Mouse (Mus musculus) cerebellum, postnatal 36 days (tissue): ENCODE results near the gene Tnfrsf26.
A peak's percentile ranks its signal among the peaks of the same experiment; 100 is the strongest.

Experiments used
- DNase-seq, 2 experiments: peaks; one replicate each; pipeline ENCODE4 v3.0.0; 2021 to 2022; ENCODE audit warnings: mixed read lengths in 2 of 2

The Tnfrsf26 gene

GRCm38 (mm10) chr7:143599428-143600230 is 28.9 kb downstream of the Tnfrsf26 start, which contains the start of gene Cars:
Gene Cars, minus strand, starts transcription at chr7:143600090.
- peak; percentile 91 to 92 for DNase-seq

DNA sequence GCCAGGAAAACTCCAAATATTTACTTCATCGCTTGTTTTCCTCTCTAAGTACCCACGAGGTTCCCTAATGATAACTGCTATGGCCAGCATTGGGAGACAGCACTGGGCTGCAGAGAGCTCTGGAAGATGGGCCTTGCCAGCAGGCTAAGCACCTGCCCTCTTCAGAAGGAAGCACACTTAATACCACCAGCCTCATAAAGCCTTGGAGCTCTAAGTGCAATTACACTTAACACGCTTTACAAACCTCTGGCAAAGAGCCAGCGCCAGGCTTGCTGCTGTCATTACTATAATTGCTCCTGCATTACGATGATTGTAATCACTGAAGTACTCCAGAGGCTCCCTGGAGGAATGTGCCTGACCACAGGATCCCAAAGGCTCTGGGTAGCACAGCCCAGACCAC is 33.7 kb downstream of the Tnfrsf26 start:
- DNase-seq = no peak

DNA sequence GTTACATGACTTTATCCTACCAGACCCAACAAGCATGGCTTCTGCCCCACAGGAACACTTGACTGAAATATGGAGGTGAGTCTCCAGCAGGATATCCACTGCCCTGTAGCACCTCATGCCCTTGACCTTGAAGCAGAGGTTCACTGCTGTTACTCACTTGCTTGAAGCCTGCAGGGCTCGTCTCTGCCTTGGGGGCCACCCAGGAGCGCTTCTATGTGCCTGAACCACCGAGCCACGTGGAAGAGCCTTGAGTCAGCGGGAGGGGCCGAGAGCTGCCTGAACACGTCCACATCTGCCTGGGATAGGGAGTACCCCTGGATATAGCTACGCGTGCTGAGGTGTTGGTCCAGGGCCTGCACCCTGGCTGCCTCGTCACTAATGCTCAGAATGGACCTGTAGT is 36.3 kb downstream of the Tnfrsf26 start:
- no peak for DNase-seq

- peak; percentile 50 to 62 for DNase-seq
Measured at GRCm38 (mm10) chr7:143588006-143588405, 40.5 kb downstream of the Tnfrsf26 start.

GRCm38 (mm10) chr7:143587586-143587985 is 40.9 kb downstream of the Tnfrsf26 start:
- DNase-seq = no peak

- DNase-seq = peak; percentile 43 to 62
Measured at GRCm38 (mm10) chr7:143583956-143584355, 44.6 kb downstream of the Tnfrsf26 start.

GRCm38 (mm10) chr7:143583025-143583424 is 45.5 kb downstream of the Tnfrsf26 start:
- DNase-seq = no peak

DNA sequence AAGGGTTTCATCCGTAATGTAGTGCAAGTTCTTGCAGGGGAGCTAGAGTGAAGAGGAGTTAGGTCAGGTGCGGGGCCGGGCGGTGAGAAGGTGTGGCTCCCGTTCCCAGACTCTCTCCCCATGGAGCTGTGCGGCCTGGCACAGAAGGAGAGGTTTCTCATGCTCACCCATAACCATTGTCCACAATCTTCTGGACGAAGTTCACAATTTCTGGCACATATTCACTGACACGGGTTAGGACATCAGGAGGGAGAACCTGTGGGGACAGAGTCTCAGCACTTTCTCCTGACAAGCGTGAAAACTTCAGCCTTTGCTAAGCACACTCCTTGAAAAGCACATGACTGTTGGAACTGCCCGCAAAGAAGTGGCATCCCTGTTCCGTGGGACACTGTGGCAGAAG is 52.8 kb downstream of the Tnfrsf26 start:
- DNase-seq = no peak

GRCm38 (mm10) chr7:143565648-143566039 is 62.9 kb downstream of the Tnfrsf26 start:
- DNase-seq = no peak

DNA sequence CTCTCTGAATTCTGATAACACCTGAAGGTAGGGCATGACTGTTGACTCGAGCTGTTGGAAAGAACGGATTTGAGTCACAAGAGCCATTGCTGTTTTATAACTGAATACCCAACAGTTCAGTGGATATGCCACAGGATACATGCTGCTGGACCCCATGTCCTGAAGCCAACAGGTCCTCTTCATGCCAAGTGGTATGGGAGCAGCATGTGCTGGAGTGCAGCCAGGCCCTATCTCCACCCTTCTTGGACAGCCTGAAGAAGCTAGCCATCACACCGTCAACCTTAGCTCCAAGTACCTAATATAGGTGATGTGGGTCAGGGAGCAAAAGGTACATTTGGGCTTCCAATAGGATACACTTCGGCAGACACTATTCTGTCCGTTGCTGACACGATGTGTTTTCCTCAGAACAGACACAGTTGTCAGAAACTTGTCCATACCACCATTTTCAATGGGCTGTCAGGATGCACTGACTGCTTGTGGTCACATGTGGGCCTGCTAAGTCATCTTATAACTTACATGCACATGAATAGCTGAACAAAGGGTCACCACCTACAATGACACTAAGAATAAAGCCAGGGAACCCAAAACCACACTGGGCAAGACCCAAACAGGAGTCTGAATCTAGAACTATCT is 63.4 kb downstream of the Tnfrsf26 start:
- no peak for DNase-seq

DNA sequence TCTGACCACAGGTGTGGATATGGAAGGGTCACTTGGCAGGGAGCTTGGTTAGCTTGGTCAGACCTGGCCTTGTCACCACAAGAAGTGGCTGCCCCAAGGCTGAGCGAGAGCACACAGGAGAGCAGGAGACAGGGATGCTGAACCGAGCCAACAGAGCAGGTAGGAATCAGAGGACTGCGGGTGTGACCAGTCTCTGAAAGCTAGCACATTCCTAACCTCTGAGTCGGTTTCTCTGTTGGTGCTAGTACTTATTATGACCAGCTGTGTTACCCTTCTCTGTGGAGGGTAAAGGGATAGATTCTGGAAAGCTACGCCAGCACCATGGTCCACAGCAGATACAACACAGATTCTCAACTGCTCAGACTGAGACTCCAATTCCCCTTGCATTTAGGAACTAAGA is 64.7 kb downstream of the Tnfrsf26 start:
- DNase-seq = no peak
